Mouse (Mus musculus) stomach, postnatal 0 days (tissue): ENCODE data around the gene Mov10l1. TPM values are rescaled to one million over a fixed set of nuclear protein-coding genes. Genes with fewer than 3 reads are reported as not detected.

Experiments used
- ATAC-seq: fragments of 200-750 bp; cut with Nextera tagmentation; 2 replicates; pipeline ENCODE4 v1.8.0; 2017; ENCODE audit not compliant: low FRiP score, low TSS enrichment
- DNase-seq: peaks from one replicate; pipeline ENCODE4 v3.0.0-alpha.2; 2016; ENCODE audit warnings: low spot score
- H3K27ac ChIP-seq: fragments of 300-500 bp; sonication (generic); replicated peaks from 2 replicates; pipeline ENCODE4 v1.5.1; 2014; ENCODE audit warnings: mild to moderate bottlenecking, control low read depth
- H3K27me3 ChIP-seq: fragments of 300-500 bp; sonication (generic); 2 replicates; pipeline ENCODE4 v1.6.1; 2014; ENCODE audit warnings: low read length; ENCODE audit not compliant: control insufficient read depth, insufficient read depth
- H3K36me3 ChIP-seq: fragments of 300-500 bp; sonication (generic); 2 replicates; pipeline ENCODE4 v1.6.1; 2014; ENCODE audit warnings: low read length, mixed read lengths; ENCODE audit not compliant: control insufficient read depth, insufficient read depth
- H3K4me1 ChIP-seq: fragments of 300-500 bp; sonication (generic); replicated peaks from 2 replicates; pipeline ENCODE4 v1.6.1; 2014; ENCODE audit warnings: antibody characterized with exemption; ENCODE audit not compliant: control insufficient read depth, insufficient read depth
- H3K4me2 ChIP-seq: fragments of 300-500 bp; sonication (generic); replicated peaks from 2 replicates; pipeline ENCODE4 v1.6.1; 2014; ENCODE audit warnings: low read depth, mild to moderate bottlenecking, control low read depth, moderate library complexity
- H3K4me3 ChIP-seq: fragments of 300-500 bp; sonication (generic); 2 replicates; pipeline ENCODE4 v1.5.1; 2014; ENCODE audit warnings: low read depth, low read length, control low read depth
- H3K9ac ChIP-seq: fragments of 300-500 bp; sonication (generic); 2 replicates; pipeline ENCODE4 v1.6.1; 2014; ENCODE audit warnings: mild to moderate bottlenecking, low read length, control low read depth, mixed read lengths
- H3K9me3 ChIP-seq: fragments of 300-500 bp; sonication (generic); 2 replicates; pipeline ENCODE4 v1.6.1; 2016; ENCODE audit warnings: low read length; ENCODE audit not compliant: control insufficient read depth
- CTCF ChIP-seq: IDR thresholded peaks from 2 replicates; pipeline ENCODE4 v1.5.1; 2016; ENCODE audit warnings: antibody characterized with exemption, low read depth, mild to moderate bottlenecking, moderate library complexity
- EP300 ChIP-seq: optimal IDR thresholded peaks from 2 replicates; pipeline ENCODE3; 2016; ENCODE audit warnings: antibody characterized with exemption
- WGBS: fragments of 180-500 bp; shearing (Covaris S2); extraction: QIAGEN DNeasy Blood & Tissue Kit; methylation state at CpG from one replicate; pipeline ENCODE4 v1.1.7; 2014; 5-methylcytosine and 5-hydroxymethylcytosine counted together
- polyA plus RNA-seq: library from polyadenylated mRNA; unstranded; fragments of >200 nt; fragmentation: Nextera tagmentation; extraction: Ambion mirVana; gene quantifications from 2 replicates; pipeline ENCODE4 v1.2.1, GENCODE M21; 2015

Mov10l1 gene
- polyA plus RNA-seq, 1 experiment from 2014 or later: not detected

DNA sequence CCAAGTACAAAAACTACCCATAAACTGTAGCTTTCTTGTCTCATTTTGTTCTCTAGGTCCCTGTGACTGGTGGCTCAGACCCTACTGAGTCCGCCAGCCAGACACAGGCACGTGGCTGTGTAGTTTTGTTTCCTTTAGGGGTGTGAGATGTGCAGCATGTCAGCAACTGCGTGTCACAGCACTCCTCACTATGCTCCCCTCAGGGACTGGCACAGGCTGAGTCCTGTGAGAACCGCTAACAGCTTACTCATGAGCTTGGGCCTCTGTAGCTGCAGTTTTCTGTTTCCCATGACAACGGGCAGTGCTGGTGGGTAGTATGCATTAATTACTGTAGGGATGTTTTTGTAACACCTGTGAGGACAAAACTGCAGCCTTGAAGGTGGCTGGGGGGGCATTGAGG is 109.5 kb downstream of the Mov10l1 start:
- Histone ChIP-seq H3K36me3 (peaks cover 30% of the 10 kb centered on the region), H3K9me3 (no peaks in the 10 kb centered on the region), H3K9ac (no peak overlapping the region), H3K27ac (no peak overlapping the region), H3K4me1 (no peaks in the 10 kb centered on the region; the same call in 1 of the 2 replicates), H3K27me3 (no peaks in the 10 kb centered on the region), H3K4me3 (no peak overlapping the region), H3K4me2 (no peak overlapping the region)
- DNase-seq (no peak), ATAC-seq (no peak)
- TF ChIP-seq CTCF: no peak
- 76% methylated on average over 5 of the region's 5 CpGs for WGBS

GRCm38 (mm10) chr15:89097450-89097849 is 114.7 kb downstream of the Mov10l1 start:
- DNase-seq (no peak), ATAC-seq (no peak)
- no peak overlapping the region for H3K9ac ChIP-seq
- TF ChIP-seq EP300: no peak
- TF ChIP-seq CTCF: no peak
- H3K4me2 ChIP-seq: no peak overlapping the region
- H3K27me3 ChIP-seq: no peaks in the 10 kb centered on the region
- no peaks in the 10 kb centered on the region for H3K4me1 ChIP-seq
- no peak overlapping the region for H3K4me3 ChIP-seq
- no peak overlapping the region for H3K27ac ChIP-seq
- H3K9me3 ChIP-seq: no peaks in the 10 kb centered on the region
- WGBS: 89% methylated on average over 5 of the region's 5 CpGs
- peaks cover 59% of the 10 kb centered on the region for H3K36me3 ChIP-seq

DNA sequence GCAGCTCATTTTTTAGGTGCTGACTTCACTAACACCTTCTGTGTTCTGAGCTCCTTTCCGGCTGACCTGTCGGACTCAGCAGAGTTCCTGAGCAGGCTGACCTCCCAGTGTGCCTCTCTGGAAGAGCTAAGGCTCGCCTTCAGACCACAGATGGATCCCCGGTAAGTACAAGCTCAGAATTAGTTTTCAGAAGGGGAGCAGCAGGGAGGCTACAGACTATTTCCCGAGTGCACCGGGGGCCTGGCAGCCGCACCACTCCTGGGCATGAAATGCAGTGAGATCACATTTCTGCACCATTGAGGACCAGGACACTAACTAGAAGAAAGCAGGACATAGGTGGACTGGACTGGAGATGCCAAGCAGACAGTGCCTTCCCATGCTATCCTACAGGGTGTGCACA is 115.9 kb downstream of the Mov10l1 start:
- no peak overlapping the region for H3K4me3 ChIP-seq
- H3K9ac ChIP-seq: no peak overlapping the region
- H3K4me1 ChIP-seq: no peaks in the 10 kb centered on the region
- no peak for ATAC-seq
- TF ChIP-seq CTCF (no peak), EP300 (no peak)
- H3K36me3 ChIP-seq: peaks cover 58% of the 10 kb centered on the region
- H3K27ac ChIP-seq: no peak overlapping the region
- DNase-seq: no peak
- H3K9me3 ChIP-seq: no peaks in the 10 kb centered on the region
- no peak overlapping the region for H3K4me2 ChIP-seq
- H3K27me3 ChIP-seq: no peaks in the 10 kb centered on the region
- 88% methylated on average over 7 of the region's 7 CpGs for WGBS

DNA sequence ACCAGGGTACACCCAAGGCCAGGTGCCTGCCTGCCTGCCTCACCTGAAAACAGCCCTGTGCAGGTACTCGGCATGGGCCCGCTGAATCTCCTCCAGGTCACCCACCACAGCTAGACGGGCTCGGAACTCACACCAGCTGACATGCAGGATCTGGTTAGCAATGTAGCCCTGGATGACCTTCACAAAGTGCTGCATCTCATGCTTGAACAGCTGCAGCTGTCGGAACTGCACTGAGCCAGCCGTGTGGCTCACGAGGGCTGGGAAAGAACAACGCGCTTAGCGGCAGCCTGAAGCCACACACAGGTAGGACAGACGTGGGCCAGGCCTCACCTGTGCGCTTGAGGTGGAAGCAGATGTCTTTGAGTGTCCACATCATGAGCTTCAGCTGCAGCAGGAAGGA is 118.1 kb downstream of the Mov10l1 start:
- WGBS: 81% methylated on average over 12 of the region's 12 CpGs
- Histone ChIP-seq H3K4me2 (no peak overlapping the region), H3K27ac (no peak overlapping the region), H3K4me3 (no peak overlapping the region), H3K9me3 (no peaks in the 10 kb centered on the region), H3K4me1 (no peaks in the 10 kb centered on the region), H3K36me3 (peaks cover 56% of the 10 kb centered on the region), H3K9ac (no peak overlapping the region), H3K27me3 (no peaks in the 10 kb centered on the region)
- ATAC-seq: no peak
- no peak for DNase-seq
- no peak for TF ChIP-seq CTCF
- no peak for TF ChIP-seq EP300

DNA sequence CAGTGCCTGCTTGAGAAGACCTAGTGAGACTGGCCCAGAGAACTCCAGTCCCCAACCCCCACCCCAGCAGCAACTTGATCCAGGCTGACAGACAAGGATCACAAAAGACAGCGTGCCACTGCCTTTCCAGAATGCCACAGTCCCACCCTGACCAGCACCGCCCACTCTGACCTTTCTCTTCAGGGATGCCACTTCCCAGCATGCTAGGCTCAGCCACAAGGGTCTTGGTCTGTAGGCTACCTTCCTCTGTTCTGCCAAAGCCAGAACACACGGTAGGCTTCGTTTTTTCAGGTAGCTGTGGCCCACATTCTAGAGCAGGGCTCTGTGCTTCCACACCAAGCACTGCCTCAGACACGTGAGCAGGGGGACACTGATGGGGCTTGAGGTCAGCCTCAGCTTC is 119.9 kb downstream of the Mov10l1 start:
- DNase-seq (no peak), ATAC-seq (no peak)
- Histone ChIP-seq H3K9me3 (no peaks in the 10 kb centered on the region), H3K27ac (no peak overlapping the region), H3K4me2 (no peak overlapping the region), H3K9ac (no peak overlapping the region), H3K4me3 (no peak overlapping the region), H3K27me3 (no peaks in the 10 kb centered on the region), H3K36me3 (peaks cover 47% of the 10 kb centered on the region), H3K4me1 (no peaks in the 10 kb centered on the region)
- TF ChIP-seq EP300 (no peak), CTCF (no peak)
- 79% methylated on average over 5 of the region's 5 CpGs for WGBS

GRCm38 (mm10) chr15:89103921-89104320 is 121.2 kb downstream of the Mov10l1 start:
- Histone ChIP-seq H3K27me3 (no peaks in the 10 kb centered on the region), H3K4me3 (no peak overlapping the region), H3K36me3 (peaks cover 41% of the 10 kb centered on the region), H3K9ac (no peak overlapping the region), H3K9me3 (no peaks in the 10 kb centered on the region), H3K27ac (no peak overlapping the region), H3K4me2 (no peak overlapping the region), H3K4me1 (no peaks in the 10 kb centered on the region)
- DNase-seq (no peak), ATAC-seq (no peak)
- WGBS: 84% methylated on average over 10 of the region's 10 CpGs
- TF ChIP-seq EP300: no peak
- no peak for TF ChIP-seq CTCF
